Mouse (Mus musculus): ENCODE measurements at regions not wholly inside any gene's neighbourhood (a gene's known extent, or its start where the extent isn't known, plus 50 kb on each side); places are given as distances from the start of the nearest gene placed in this dataset.

- TF ChIP-seq CTCF (IDR thresholded peaks at IDR 0.05; ENCODE audit: borderline replicate concordance, extremely low read depth, insufficient read depth, insufficient read length): no peak
- no peak for TF ChIP-seq POLR2A (IDR thresholded peaks at IDR 0.05; ENCODE audit: borderline replicate concordance, extremely low read depth, insufficient read depth, insufficient read length, poor library complexity, severe bottlenecking)
Measured at GRCm38 (mm10) chr11:64168626-64169025, 89.4 kb upstream of the Cox10 start.

All from brain, embryonic 14.5 days (tissue).